Mouse (Mus musculus): ENCODE data around the gene Lgals7. TPM values are rescaled to one million over a fixed set of nuclear protein-coding genes. Genes with fewer than 3 reads are reported as not detected.

Lgals7 gene
- total RNA-seq, 2 experiments from 2014 or later, result 0.50 TPM; not detected in 1

DNA sequence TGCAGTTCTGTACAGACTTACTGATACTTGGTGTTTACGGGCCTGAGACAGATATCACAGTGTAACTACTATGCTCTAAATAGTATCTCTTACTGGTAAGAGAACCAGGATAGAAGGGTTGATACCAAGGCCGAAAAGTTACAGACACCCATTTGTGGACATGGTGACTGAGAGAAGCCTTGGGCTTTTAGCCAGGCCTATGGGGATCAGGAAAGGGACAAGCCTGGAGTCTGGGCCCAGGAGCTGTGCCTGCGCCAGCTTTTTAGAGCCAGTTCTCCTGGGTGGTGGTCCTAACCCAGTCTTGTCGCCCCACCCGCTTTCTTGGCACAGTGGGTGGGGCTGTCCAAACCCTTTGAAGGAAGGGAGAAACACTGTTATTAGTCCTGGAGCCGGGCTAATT is 38.5 kb downstream of the Lgals7 start:
- intact Hi-C loops (cut with DNase I), result loop anchor here (2.0 to 5.0 kb wide), 2 partner anchors 59 to 75 kb away; partner anchors contain the start of gene Ech1
- DNase-seq (ENCODE audit: low spot score in 2 of 2), result no peak

- peak; percentile 60 to 95 for DNase-seq (ENCODE audit: low spot score in 2 of 2)
- intact Hi-C loops (cut with DNase I), result loop anchor here (1.0 to 5.0 kb wide), 3 partner anchors 19 to 76 kb away; partner anchors contain the start of gene Ech1
Observed at GRCm38 (mm10) chr7:28902809-28903208, 39.2 kb downstream of the Lgals7 start.

DNA sequence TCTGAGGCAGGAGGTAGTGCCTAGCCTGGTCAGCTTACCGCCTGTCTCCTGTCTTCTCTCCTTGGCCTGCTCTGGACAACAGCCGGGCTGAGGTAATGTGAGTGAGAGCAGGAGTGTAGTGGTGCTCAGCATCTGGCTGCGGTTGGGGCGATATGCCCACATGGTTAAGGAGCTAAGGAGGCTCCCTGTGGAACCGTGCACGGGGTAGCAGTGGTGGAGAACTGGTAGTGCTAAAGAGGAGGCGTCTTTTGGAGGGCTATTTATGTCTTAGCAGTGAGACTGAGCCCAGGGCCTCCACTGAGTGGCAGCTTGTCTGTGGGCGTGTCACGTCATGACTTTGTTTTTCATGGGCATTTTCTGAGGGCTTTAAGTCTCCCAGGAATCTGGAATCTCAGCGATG is 40.1 kb downstream of the Lgals7 start:
- intact Hi-C loops (cut with DNase I), result loop anchor here (1.0 to 5.0 kb wide), 3 partner anchors 19 to 76 kb away; partner anchors contain the start of gene Ech1
- peak; percentile 79 to 97 for DNase-seq (ENCODE audit: low spot score in 2 of 2)

- intact Hi-C loops (cut with DNase I), result no loop called here
- DNase-seq (ENCODE audit: low spot score in 2 of 2), result no peak
Observed at GRCm38 (mm10) chr7:28907195-28907594, 43.5 kb downstream of the Lgals7 start.

DNA sequence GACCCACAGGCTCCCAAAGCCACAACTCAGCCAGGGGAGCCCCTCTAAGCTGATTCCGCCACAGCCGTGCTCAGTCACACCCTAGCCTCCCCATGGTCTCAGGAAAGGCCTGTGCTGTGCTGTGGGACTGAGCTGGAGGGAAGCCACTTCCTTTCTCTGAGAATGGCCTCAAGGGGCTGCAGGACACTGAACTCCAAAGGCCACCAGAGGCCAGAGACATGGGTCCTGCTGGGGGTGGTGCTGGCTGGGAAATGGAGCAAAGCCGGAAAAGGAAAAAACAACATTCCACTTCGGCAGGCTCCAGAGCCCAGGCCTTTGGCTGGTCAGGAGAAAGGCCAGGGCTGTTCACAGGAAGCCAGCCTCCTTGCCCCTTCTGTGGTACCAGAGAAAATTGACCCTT is 48.0 kb downstream of the Lgals7 start:
- no peak for DNase-seq (ENCODE audit: low spot score in 2 of 2)
- intact Hi-C loops (cut with DNase I), result no loop called here

- DNase-seq (ENCODE audit: low spot score in 2 of 2), result no peak
- intact Hi-C loops (cut with DNase I), result no loop called here
Observed at GRCm38 (mm10) chr7:28913171-28913570, 49.5 kb downstream of the Lgals7 start.

Other genes starting within 250 kb of the Lgals7 start
- gene Acp7, start 232.5 kb upstream of the Lgals7 start, total RNA-seq (2021), result 1 to 10 TPM; 1.1 to 1.6 TPM
- gene Fbxo27, start 171.0 kb upstream of the Lgals7 start, total RNA-seq (2021), result 10 to 100 TPM; 21.6 to 21.8 TPM
- gene Fbxo17, start 147.0 kb upstream of the Lgals7 start, total RNA-seq (2021), result 1 to 10 TPM in 1 of 2 experiments, under 1 TPM in 1; 0.76 to 1.3 TPM
- 10 to 100 TPM; 60.3 to 67.4 TPM for gene Mrps12, start 122.0 kb upstream of the Lgals7 start, total RNA-seq (2021)
- gene Sars2, start 121.9 kb upstream of the Lgals7 start, total RNA-seq (2021), result 10 to 100 TPM; 13.1 to 14.4 TPM
- gene Ccer2, start 107.7 kb upstream of the Lgals7 start, total RNA-seq (2021), result 1 to 10 TPM in 1 of 2 experiments, under 1 TPM in 1; 0.92 to 1.2 TPM
- gene Sirt2, start 97.1 kb upstream of the Lgals7 start, total RNA-seq (2021), result 100 to 1,000 TPM; 151 to 166 TPM
- 10 to 100 TPM; 34.2 to 37.7 TPM for gene Nfkbib, start 96.3 kb upstream of the Lgals7 start, total RNA-seq (2021)
- 1 to 10 TPM; 2.4 to 2.9 TPM for gene Rinl, start 74.9 kb upstream of the Lgals7 start, total RNA-seq (2021)
- 100 to 1,000 TPM; 375 to 411 TPM for gene Hnrnpl, start 55.3 kb upstream of the Lgals7 start, total RNA-seq (2021)
- 10 to 100 TPM; 41.5 to 46.6 TPM for gene Ech1, start 38.6 kb upstream of the Lgals7 start, total RNA-seq (2021)
- 1 to 10 TPM; 2.2 to 2.7 TPM for gene Lgals4, start 30.0 kb upstream of the Lgals7 start, total RNA-seq (2021)
- gene Capn12, start 17.6 kb downstream of the Lgals7 start, total RNA-seq (2021), result under 1 TPM; 0.32 to 0.66 TPM
- 100 to 1,000 TPM; 190 to 202 TPM for gene Actn4, start 98.5 kb downstream of the Lgals7 start, total RNA-seq (2021)
- gene Eif3k, start 118.0 kb downstream of the Lgals7 start, total RNA-seq (2021), result 100 to 1,000 TPM; 175 to 185 TPM
- 1 to 10 TPM; 1.7 to 1.8 TPM for gene Map4k1, start 118.2 kb downstream of the Lgals7 start, total RNA-seq (2021)